Mouse (Mus musculus): ENCODE results near the gene Otulin. TPM values are rescaled to one million over a fixed set of nuclear protein-coding genes. Genes with fewer than 3 reads are reported as not detected.

Otulin gene
- polyA plus RNA-seq, 1 experiment: 23.7 TPM

- peak; percentile 58 for DNase-seq (ENCODE audit: low read depth)
- TF ChIP-seq POLR2A (IDR thresholded peaks at IDR 0.05; ENCODE audit: borderline replicate concordance, extremely low read depth, insufficient read depth, insufficient read length, poor library complexity, severe bottlenecking) (no peak), CTCF (IDR thresholded peaks at IDR 0.05; ENCODE audit: borderline replicate concordance, extremely low read depth, insufficient read depth, insufficient read length) (no peak)
These were observed 42.2 kb downstream of the Otulin start for GRCm38 (mm10) chr15:27588087-27588826.

- TF ChIP-seq CTCF (IDR thresholded peaks at IDR 0.05; ENCODE audit: borderline replicate concordance, extremely low read depth, insufficient read depth, insufficient read length) (no peak), POLR2A (IDR thresholded peaks at IDR 0.05; ENCODE audit: borderline replicate concordance, extremely low read depth, insufficient read depth, insufficient read length, poor library complexity, severe bottlenecking) (no peak)
- DNase-seq (ENCODE audit: low read depth): no peak
These were observed 44.4 kb downstream of the Otulin start for GRCm38 (mm10) chr15:27586093-27586480.

GRCm38 (mm10) chr15:27585466-27586092 is 44.9 kb downstream of the Otulin start:
- no peak for DNase-seq (ENCODE audit: low read depth)
- no peak for TF ChIP-seq POLR2A (IDR thresholded peaks at IDR 0.05; ENCODE audit: borderline replicate concordance, extremely low read depth, insufficient read depth, insufficient read length, poor library complexity, severe bottlenecking)
- TF ChIP-seq CTCF (IDR thresholded peaks at IDR 0.05; ENCODE audit: borderline replicate concordance, extremely low read depth, insufficient read depth, insufficient read length): no peak

GRCm38 (mm10) chr15:27583620-27584019 is 46.9 kb downstream of the Otulin start:
- TF ChIP-seq POLR2A (IDR thresholded peaks at IDR 0.05; ENCODE audit: borderline replicate concordance, extremely low read depth, insufficient read depth, insufficient read length, poor library complexity, severe bottlenecking) (no peak), CTCF (IDR thresholded peaks at IDR 0.05; ENCODE audit: borderline replicate concordance, extremely low read depth, insufficient read depth, insufficient read length) (no peak)
- no peak for DNase-seq (ENCODE audit: low read depth)

- TF ChIP-seq CTCF (IDR thresholded peaks at IDR 0.05; ENCODE audit: borderline replicate concordance, extremely low read depth, insufficient read depth, insufficient read length) (peak; percentile 57), POLR2A (IDR thresholded peaks at IDR 0.05; ENCODE audit: borderline replicate concordance, extremely low read depth, insufficient read depth, insufficient read length, poor library complexity, severe bottlenecking) (no peak)
- peak; percentile 68 for DNase-seq (ENCODE audit: low read depth)
These were observed 47.5 kb downstream of the Otulin start for GRCm38 (mm10) chr15:27583042-27583441.

- DNase-seq (ENCODE audit: low read depth): no peak
- no peak for TF ChIP-seq POLR2A (IDR thresholded peaks at IDR 0.05; ENCODE audit: borderline replicate concordance, extremely low read depth, insufficient read depth, insufficient read length, poor library complexity, severe bottlenecking)
- peak; percentile 15; the same call in 1 of the 2 replicates for TF ChIP-seq CTCF (IDR thresholded peaks at IDR 0.05; ENCODE audit: borderline replicate concordance, extremely low read depth, insufficient read depth, insufficient read length)
These were observed 48.1 kb downstream of the Otulin start for GRCm38 (mm10) chr15:27582428-27582827.

- TF ChIP-seq POLR2A (IDR thresholded peaks at IDR 0.05; ENCODE audit: borderline replicate concordance, extremely low read depth, insufficient read depth, insufficient read length, poor library complexity, severe bottlenecking) (no peak), CTCF (IDR thresholded peaks at IDR 0.05; ENCODE audit: borderline replicate concordance, extremely low read depth, insufficient read depth, insufficient read length) (no peak)
- DNase-seq (ENCODE audit: low read depth): peak; percentile 25
These were observed 48.9 kb downstream of the Otulin start for GRCm38 (mm10) chr15:27581640-27582039.

GRCm38 (mm10) chr15:27580771-27581170 is 49.7 kb downstream of the Otulin start:
- DNase-seq (ENCODE audit: low read depth): no peak

GRCm38 (mm10) chr15:27579853-27580252 is 50.6 kb downstream of the Otulin start:
- DNase-seq (ENCODE audit: low read depth): no peak
- TF ChIP-seq POLR2A (IDR thresholded peaks at IDR 0.05; ENCODE audit: borderline replicate concordance, extremely low read depth, insufficient read depth, insufficient read length, poor library complexity, severe bottlenecking) (no peak), CTCF (IDR thresholded peaks at IDR 0.05; ENCODE audit: borderline replicate concordance, extremely low read depth, insufficient read depth, insufficient read length) (no peak)

More at GRCm38 (mm10) chr15:27580771-27581170, 49.7 kb downstream of the Otulin start:
- no peak for TF ChIP-seq POLR2A (IDR thresholded peaks at IDR 0.05; ENCODE audit: borderline replicate concordance, extremely low read depth, insufficient read depth, insufficient read length, poor library complexity, severe bottlenecking)
- TF ChIP-seq CTCF (IDR thresholded peaks at IDR 0.05; ENCODE audit: borderline replicate concordance, extremely low read depth, insufficient read depth, insufficient read length): no peak

GRCm38 (mm10) chr15:27578918-27579317 is 51.6 kb downstream of the Otulin start:
- TF ChIP-seq CTCF (IDR thresholded peaks at IDR 0.05; ENCODE audit: borderline replicate concordance, extremely low read depth, insufficient read depth, insufficient read length) (no peak), POLR2A (IDR thresholded peaks at IDR 0.05; ENCODE audit: borderline replicate concordance, extremely low read depth, insufficient read depth, insufficient read length, poor library complexity, severe bottlenecking) (no peak)
- DNase-seq (ENCODE audit: low read depth): no peak

- DNase-seq (ENCODE audit: low read depth): no peak
- TF ChIP-seq CTCF (IDR thresholded peaks at IDR 0.05; ENCODE audit: borderline replicate concordance, extremely low read depth, insufficient read depth, insufficient read length) (no peak), POLR2A (IDR thresholded peaks at IDR 0.05; ENCODE audit: borderline replicate concordance, extremely low read depth, insufficient read depth, insufficient read length, poor library complexity, severe bottlenecking) (no peak)
These were observed 52.3 kb downstream of the Otulin start for GRCm38 (mm10) chr15:27577915-27578780.
